Mouse (Mus musculus) central nervous system, embryonic 18 days (tissue): ENCODE measurements around the gene Pmp22. TPM values are rescaled to one million over a fixed set of nuclear protein-coding genes. Genes with fewer than 3 reads are reported as not detected.

Experiments
- polyA plus RNA-seq: library from polyadenylated mRNA; depleted of rRNA; stranded (reverse); fragments of >200 nt; gene quantifications from 2 replicates; pipeline ENCODE4 v1.2.3, GENCODE M21; 2012; rRNA removed

Pmp22 gene
- 12.8 and 15.4 TPM in 2 replicates for polyA plus RNA-seq

GRCm38 (mm10) chr11:63128784-63129183, at the start of gene Pmp22:
TSS of gene Pmp22 (plus strand) at chr11:63128982.

Other genes starting within 250 kb of the Pmp22 start
- gene Tvp23b, start 249.5 kb upstream of the Pmp22 start, polyA plus RNA-seq, result 34.2 and 37.0 TPM in 2 replicates
- 0.24 and 0.25 TPM in 2 replicates for gene Cdrt4, start 177.8 kb upstream of the Pmp22 start, polyA plus RNA-seq
- gene Tekt3, start 67.3 kb upstream of the Pmp22 start, polyA plus RNA-seq, result 0.04 TPM in 1 of 2 replicates, not detected in the other